Mouse (Mus musculus) layer of hippocampus, postnatal 36 days (tissue): ENCODE results near the gene Rprd1b. TPM values are rescaled to one million over a fixed set of nuclear protein-coding genes. Genes with fewer than 3 reads are reported as not detected.

Experiments used
- DNase-seq, 2 experiments: peaks; one replicate each; pipeline ENCODE4 v3.0.0; 2022
- total RNA-seq, 2 experiments: library from RNA; stranded (reverse); gene quantifications; 2 replicates each; pipeline ENCODE4 v1.2.3; 2021

Rprd1b gene
- total RNA-seq, 2 experiments from 2014 or later = 46.4 to 54.7 TPM

- DNase-seq = no peak
These were observed 149.3 kb downstream of the Rprd1b start for GRCm38 (mm10) chr2:158177574-158177973.

DNA sequence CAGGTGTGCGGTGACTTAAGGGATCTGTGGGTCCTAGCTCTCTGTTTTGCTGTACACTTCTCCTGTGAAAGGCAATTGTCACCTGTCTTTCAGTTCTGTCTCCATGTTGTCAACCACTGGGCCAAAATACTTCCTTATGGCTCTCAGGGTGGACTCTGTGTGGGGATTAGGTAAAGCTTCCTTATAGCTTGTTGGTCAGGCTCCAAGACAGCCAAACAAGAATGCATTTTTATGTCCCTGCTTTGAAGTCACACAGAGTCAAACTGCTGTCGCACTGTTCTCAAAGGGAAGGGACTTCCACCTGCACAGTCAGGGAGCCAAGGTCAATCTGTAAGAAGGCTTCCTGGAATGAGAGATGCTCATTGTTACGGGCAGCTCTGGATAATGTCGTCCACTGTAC, 149.8 kb downstream of the Rprd1b start:
- no peak for DNase-seq

DNA sequence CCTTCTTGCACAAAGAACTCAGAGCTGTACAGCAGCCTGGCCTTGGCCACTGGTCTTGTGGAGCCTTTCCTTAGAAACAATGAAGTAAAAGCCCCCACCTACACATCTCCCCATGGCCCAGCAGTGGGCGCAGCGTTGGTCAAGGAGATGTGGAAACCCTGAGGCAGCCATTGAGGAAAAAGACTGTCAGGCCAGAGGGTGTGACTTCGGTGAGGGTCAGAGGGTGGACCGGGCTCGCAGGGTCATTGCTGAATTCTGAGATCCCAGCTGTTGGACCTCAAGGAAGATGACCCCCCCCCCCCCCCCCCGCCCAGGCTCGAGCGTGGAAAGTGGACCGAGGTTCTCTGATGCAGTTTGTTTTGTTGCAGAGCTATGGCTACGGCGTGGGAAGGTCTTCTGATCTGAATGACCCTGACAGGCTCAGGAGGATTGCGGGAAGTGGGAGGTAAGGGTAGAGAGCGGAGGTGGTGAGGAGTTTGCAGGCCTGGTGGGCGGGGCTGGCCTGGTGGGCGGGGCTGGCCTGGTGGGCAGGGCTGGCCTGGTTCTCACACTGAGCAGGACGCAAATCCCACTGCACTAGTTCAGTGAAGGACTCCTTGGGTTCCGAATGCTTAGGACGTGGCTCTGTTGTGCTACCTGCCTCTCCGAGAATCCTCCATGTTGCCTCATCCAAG, 150.5 kb downstream of the Rprd1b start:
- no peak for DNase-seq

- DNase-seq = no peak
These were observed 151.2 kb downstream of the Rprd1b start for GRCm38 (mm10) chr2:158179370-158180111.

GRCm38 (mm10) chr2:158180797-158181196, 152.5 kb downstream of the Rprd1b start:
- DNase-seq = no peak

Other genes with a start within 250 kb of the Rprd1b start
- 100 to 1,000 TPM; 111 to 124 TPM for gene Vstm2l, start 113.8 kb upstream of the Rprd1b start, total RNA-seq
- 10 to 100 TPM; 20.4 to 22.7 TPM for gene Tti1, start 64 bp upstream of the Rprd1b start, total RNA-seq
- gene Tgm2, start 117.9 kb downstream of the Rprd1b start, total RNA-seq = 10 to 100 TPM in 1 of 2 experiments, 1 to 10 TPM in 1; 7.9 to 12.7 TPM
- 1 to 10 TPM; 3.6 to 3.7 TPM for gene D630003M21Rik, start 200.7 kb downstream of the Rprd1b start, total RNA-seq
- gene Bpi, start 229.6 kb downstream of the Rprd1b start, total RNA-seq = not detected